Mouse (Mus musculus) midbrain, embryonic 16.5 days (tissue): ENCODE results near the gene Hic2. TPM values are rescaled to one million over a fixed set of nuclear protein-coding genes. Genes with fewer than 3 reads are reported as not detected.

Experiments
- ATAC-seq: fragments of 200-750 bp; cut with Nextera tagmentation; 2 replicates; pipeline ENCODE4 v1.8.0; 2017; ENCODE audit warnings: moderate TSS enrichment
- H3K27ac ChIP-seq: fragments of 300-500 bp; sonication (generic); 2 replicates; pipeline ENCODE4 v1.5.1; 2014; ENCODE audit warnings: mild to moderate bottlenecking, low read length, mixed read lengths
- H3K27me3 ChIP-seq: fragments of 300-500 bp; sonication (generic); 2 replicates; pipeline ENCODE4 v1.6.1; 2014; ENCODE audit warnings: low read depth, low read length, mixed read lengths; ENCODE audit not compliant: control insufficient read depth, insufficient read depth
- H3K36me3 ChIP-seq: fragments of 300-500 bp; sonication (generic); 2 replicates; pipeline ENCODE4 v1.6.1; 2014; ENCODE audit warnings: mild to moderate bottlenecking, low read length, moderate library complexity, mixed read lengths; ENCODE audit not compliant: control insufficient read depth, insufficient read depth
- H3K4me1 ChIP-seq: fragments of 300-500 bp; sonication (generic); 2 replicates; pipeline ENCODE4 v1.6.1; 2014; ENCODE audit warnings: mild to moderate bottlenecking, low read length, mixed read lengths; ENCODE audit not compliant: control insufficient read depth, insufficient read depth
- H3K4me2 ChIP-seq: fragments of 300-500 bp; sonication (generic); 2 replicates; pipeline ENCODE4 v1.6.1; 2014; ENCODE audit warnings: mild to moderate bottlenecking, low read length, mixed read lengths
- H3K4me3 ChIP-seq: fragments of 300-500 bp; sonication (generic); 2 replicates; pipeline ENCODE4 v1.5.1; 2014; ENCODE audit warnings: low read depth, mild to moderate bottlenecking, low read length, moderate library complexity, mixed read lengths
- H3K9ac ChIP-seq: fragments of 300-500 bp; sonication (generic); 2 replicates; pipeline ENCODE4 v1.6.1; 2014; ENCODE audit warnings: low read depth, low read length, mixed read lengths
- H3K9me3 ChIP-seq: fragments of 300-500 bp; sonication (generic); replicated peaks from 2 replicates; pipeline ENCODE4 v1.6.1; 2014; ENCODE audit warnings: mild to moderate bottlenecking, low read length, mixed read lengths; ENCODE audit not compliant: control insufficient read depth, poor library complexity, severe bottlenecking
- WGBS: fragments of 180-500 bp; shearing (Covaris S2); extraction: QIAGEN DNeasy Blood & Tissue Kit; methylation state at CpG from one replicate; pipeline ENCODE4 v1.1.7; 2014; 5-methylcytosine and 5-hydroxymethylcytosine counted together
- polyA plus RNA-seq: library from polyadenylated mRNA; unstranded; fragments of >200 nt; fragmentation: Nextera tagmentation; extraction: Ambion mirVana; gene quantifications from 2 replicates; pipeline ENCODE4 v1.2.1, GENCODE M21; 2015

Gene Hic2
- polyA plus RNA-seq, 1 experiment from 2014 or later: 7.6 TPM

GRCm38 (mm10) chr16:17266113-17266512, 32.7 kb downstream of the Hic2 start:
- peaks cover 3% of the 10 kb centered on the region; the same call in 1 of the 2 replicates for H3K9me3 ChIP-seq
- ATAC-seq: no peak
- H3K27me3 ChIP-seq: no peaks in the 10 kb centered on the region
- no peak overlapping the region for H3K4me3 ChIP-seq
- no peak overlapping the region for H3K27ac ChIP-seq
- H3K4me2 ChIP-seq: no peak overlapping the region
- no peaks in the 10 kb centered on the region for H3K36me3 ChIP-seq
- WGBS: 64% methylated on average over 3 of the region's 3 CpGs
- no peak overlapping the region for H3K9ac ChIP-seq
- no peaks in the 10 kb centered on the region for H3K4me1 ChIP-seq

GRCm38 (mm10) chr16:17267937-17268336, 34.6 kb downstream of the Hic2 start:
- 84% methylated on average over 5 of the region's 5 CpGs for WGBS
- no peaks in the 10 kb centered on the region for H3K27me3 ChIP-seq
- no peak overlapping the region for H3K9ac ChIP-seq
- H3K36me3 ChIP-seq: no peaks in the 10 kb centered on the region
- H3K9me3 ChIP-seq: peaks cover 3% of the 10 kb centered on the region; the same call in 1 of the 2 replicates
- no peaks in the 10 kb centered on the region for H3K4me1 ChIP-seq
- 0 out of 2 replicates have a peak, but pooled peaks have one; percentile 9 for ATAC-seq
- H3K4me2 ChIP-seq: no peak overlapping the region
- H3K27ac ChIP-seq: no peak overlapping the region
- no peak overlapping the region for H3K4me3 ChIP-seq

GRCm38 (mm10) chr16:17269872-17270271, 36.5 kb downstream of the Hic2 start:
- 96% methylated on average over 5 of the region's 5 CpGs for WGBS
- Histone ChIP-seq H3K27ac (no peak overlapping the region), H3K9ac (no peak overlapping the region), H3K4me2 (no peak overlapping the region), H3K9me3 (peaks cover 3% of the 10 kb centered on the region; the same call in 1 of the 2 replicates), H3K4me3 (no peak overlapping the region), H3K36me3 (no peaks in the 10 kb centered on the region), H3K27me3 (no peaks in the 10 kb centered on the region), H3K4me1 (no peaks in the 10 kb centered on the region)
- no peak for ATAC-seq

GRCm38 (mm10) chr16:17271124-17271523, 37.8 kb downstream of the Hic2 start:
- 75% methylated on average over 4 of the region's 4 CpGs for WGBS
- no peak for ATAC-seq
- Histone ChIP-seq H3K4me2 (no peak overlapping the region), H3K9me3 (peaks cover 3% of the 10 kb centered on the region; the same call in 1 of the 2 replicates), H3K27ac (no peak overlapping the region), H3K4me3 (no peak overlapping the region), H3K27me3 (no peaks in the 10 kb centered on the region), H3K36me3 (no peaks in the 10 kb centered on the region), H3K9ac (no peak overlapping the region), H3K4me1 (no peaks in the 10 kb centered on the region)

- Histone ChIP-seq H3K9me3 (peaks cover 3% of the 10 kb centered on the region; the same call in 1 of the 2 replicates), H3K4me1 (peaks cover 3% of the 10 kb centered on the region; the same call in 1 of the 2 replicates), H3K36me3 (no peaks in the 10 kb centered on the region), H3K9ac (no peak overlapping the region), H3K27ac (no peak overlapping the region), H3K27me3 (no peaks in the 10 kb centered on the region), H3K4me3 (no peak overlapping the region), H3K4me2 (no peak overlapping the region)
- ATAC-seq: no peak
- 82% methylated on average over 6 of the region's 6 CpGs for WGBS
Measured at GRCm38 (mm10) chr16:17271856-17272255, 38.5 kb downstream of the Hic2 start.

GRCm38 (mm10) chr16:17275721-17276120, 42.3 kb downstream of the Hic2 start, which contains the start of gene Tmem191c:
TSS of gene Tmem191c (plus strand) at chr16:17276077.
- Histone ChIP-seq H3K27ac (peak within 1 kb of the TSS; percentile 85), H3K4me3 (peak within 1 kb of the TSS; percentile 58), H3K4me2 (peak within 1 kb of the TSS; percentile 77), H3K9ac (peak within 1 kb of the TSS; percentile 76), H3K9me3 (peaks cover 3% of the 10 kb centered on the region; the same call in 1 of the 2 replicates), H3K27me3 (peaks cover 8% of the 10 kb centered on the region; the same call in 1 of the 2 replicates), H3K4me1 (peaks cover 15% of the 10 kb centered on the region), H3K36me3 (0 out of 2 replicates have a peak, but pooled peaks cover 7% of the 10 kb centered on the region)
- 63% methylated on average over 7 of the region's 7 CpGs for WGBS
- ATAC-seq: 0 out of 2 replicates have a peak, but pooled peaks have one; percentile 0

- H3K9ac ChIP-seq: peak overlapping the region; percentile 76
- H3K4me2 ChIP-seq: peak overlapping the region; percentile 77
- H3K4me1 ChIP-seq: peaks cover 15% of the 10 kb centered on the region
- H3K9me3 ChIP-seq: no peaks in the 10 kb centered on the region
- peaks cover 8% of the 10 kb centered on the region; the same call in 1 of the 2 replicates for H3K27me3 ChIP-seq
- under 1% methylated on average over 62 of the region's 62 CpGs for WGBS
- peak overlapping the region; percentile 85 for H3K27ac ChIP-seq
- peak; percentile 89 for ATAC-seq
- H3K4me3 ChIP-seq: peak overlapping the region; percentile 58
- H3K36me3 ChIP-seq: peaks cover 12% of the 10 kb centered on the region; the same call in 1 of the 2 replicates
Measured at GRCm38 (mm10) chr16:17276164-17277151, 43.1 kb downstream of the Hic2 start.

- 4% methylated on average over 60 of the region's 61 CpGs for WGBS
Measured at GRCm38 (mm10) chr16:17277342-17278211, 44.2 kb downstream of the Hic2 start.

More at GRCm38 (mm10) chr16:17277342-17278211, 44.2 kb downstream of the Hic2 start:
- Histone ChIP-seq H3K4me3 (peak overlapping the region; percentile 58), H3K27me3 (peaks cover 8% of the 10 kb centered on the region; the same call in 1 of the 2 replicates), H3K4me1 (peaks cover 15% of the 10 kb centered on the region), H3K4me2 (peak overlapping the region; percentile 77), H3K27ac (no peak overlapping the region), H3K9me3 (no peaks in the 10 kb centered on the region), H3K9ac (peak overlapping the region; percentile 76), H3K36me3 (peaks cover 23% of the 10 kb centered on the region)
- peak; percentile 41 for ATAC-seq
